9 mouse cellular contexts compared by ENCODE assay signal in the genomic region with DNA sequence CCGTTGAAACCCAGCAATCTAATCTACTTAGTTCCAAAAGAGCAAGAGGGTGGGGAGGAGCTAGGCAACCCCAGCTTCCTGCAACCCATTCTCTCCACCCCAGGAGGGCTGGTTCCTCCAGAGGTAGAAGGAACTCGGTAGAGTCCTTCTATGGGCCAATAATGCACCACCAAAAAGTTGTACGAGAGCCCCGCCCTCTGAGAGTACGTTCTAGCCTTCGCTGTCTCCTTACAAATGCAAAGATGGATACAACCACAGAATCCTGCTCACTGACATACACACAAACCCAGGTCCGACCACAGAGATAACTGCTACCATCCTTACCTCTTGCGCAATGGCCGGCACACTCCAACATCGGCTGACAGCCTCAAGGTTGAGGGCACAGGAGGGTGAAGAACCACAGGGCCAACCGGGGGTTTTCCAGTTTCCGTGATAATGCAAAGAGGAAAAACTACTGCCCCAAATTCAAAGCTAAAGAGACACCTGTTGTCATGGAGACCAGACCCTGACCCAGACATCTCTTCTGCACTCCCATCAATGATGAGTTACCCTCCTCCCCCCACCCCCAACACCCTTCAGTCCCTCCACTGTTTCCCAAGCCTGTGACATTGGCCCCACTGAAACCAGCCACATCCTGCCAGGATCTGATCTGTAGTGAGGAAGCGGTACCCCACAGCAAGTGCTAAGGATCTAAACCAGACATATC. TPM values are rescaled to one million over a fixed set of nuclear protein-coding genes. Genes with fewer than 3 reads are reported as not detected.
DNase-seq lines count a peak whose midpoint lies in the region; ATAC-seq and TF ChIP-seq lines count a peak whose summit lies in the region.
"Had no signal": no experiment of that assay in that cellular context is flagged by ENCODE, and none has a peak within 500 bp of the region (broad histone marks: within the 10 kb centered on the region; RNA-seq: fewer than 3 reads in every experiment).

No protein-coding gene starts in this region.

- no peak for DNase-seq in heart, adult 2 months
- DNase-seq in heart, postnatal 10 days, result no peak
- DNase-seq in CH12.LX (ENCODE audit: extremely low read depth), result no peak
- no peak for DNase-seq in testis, postnatal 10 days (ENCODE audit: low spot score)
- no peak for DNase-seq in cerebellum, adult 8-10 months
- DNase-seq in gastrocnemius, postnatal 25 days, result no peak

- no peak for TF ChIP-seq POLR2A in heart, adult 2 months (IDR thresholded peaks at IDR 0.05; ENCODE audit: insufficient read depth, low read depth, low read length)
- 0 out of 2 replicates have a peak, but pooled peaks have one; percentile 15 for TF ChIP-seq POLR2A in CH12.LX (IDR thresholded peaks at IDR 0.05; ENCODE audit: low read depth, low read length)

- H3K79me2 ChIP-seq in heart, adult 2 months (replicated peaks; ENCODE audit: control insufficient read depth, insufficient read depth, low read length), result peaks cover 2% of the 10 kb centered on the region; the same call in 1 of the 2 replicates
- H3K79me2 ChIP-seq in CH12.LX (replicated peaks; ENCODE audit: control insufficient read depth, extremely low read depth, insufficient read depth, poor library complexity, severe bottlenecking), result no peaks in the 10 kb centered on the region

- no peak for TF ChIP-seq RAD21 in CH12.LX (IDR thresholded peaks at IDR 0.05; ENCODE audit: low read depth, low read length)

- in situ Hi-C loops in CH12.LX (cut with MboI; ENCODE audit: low pct_ligation_motif_present, low pct_unique_long_range_greater_than_20kb, low sequenced_read_pairs), result loop anchor here (25.0 kb wide), 1 partner anchor 618 kb away; the partner anchor contains the start of gene Grm2

- WGBS in heart, adult 2 months, result 58% methylated on average over 13 of the region's 13 CpGs
- 52% methylated on average over 13 of the region's 13 CpGs for WGBS in hindbrain, embryonic 15.5 days

- no peak for TF ChIP-seq EP300 in heart, adult 2 months (IDR thresholded peaks at IDR 0.05; ENCODE audit: insufficient read depth, low read depth, low read length)
- TF ChIP-seq EP300 in CH12.LX (IDR thresholded peaks at IDR 0.05; ENCODE audit: low read length), result no peak

- H3K9ac ChIP-seq in heart, adult 2 months (ENCODE audit: low read depth, low read length), result no peak overlapping the region
- H3K9ac ChIP-seq in CH12.LX (ENCODE audit: insufficient read depth, low read depth), result 0 out of 2 replicates have a peak overlapping the region, but pooled peaks have one; percentile 4
- no peak overlapping the region for H3K9ac ChIP-seq in hindbrain, embryonic 15.5 days

- intact Hi-C loops in heart, adult 2 months (cut with DNase I), result no loop called here
- intact Hi-C loops in heart, postnatal 10 days (cut with DNase I), result no loop called here

- peaks cover 20% of the 10 kb centered on the region for H3K4me1 ChIP-seq in heart, adult 2 months (ENCODE audit: control insufficient read depth, insufficient read depth, low read length)
- peaks cover 24 to 46% of the 10 kb centered on the region in 2 experiments for H3K4me1 ChIP-seq in CH12.LX (ENCODE audit: control insufficient read depth in 1 of 2, insufficient read depth in 2 of 2)
- peaks cover 31% of the 10 kb centered on the region for H3K4me1 ChIP-seq in hindbrain, embryonic 15.5 days (replicated peaks)

- H3K4me3 ChIP-seq in heart, adult 2 months, result no peak overlapping the region
- peak overlapping the region; percentile 3 to 41 (median 31) for H3K4me3 ChIP-seq in CH12.LX (replicated peaks in 1 of 3; ENCODE audit: low read depth in 2 of 3, low read length in 2 of 3, poor library complexity in 1 of 3)
- no peak overlapping the region for H3K4me3 ChIP-seq in hindbrain, embryonic 15.5 days
- H3K4me3 ChIP-seq: left cerebral cortex, adult 2 months had no signal

- TF ChIP-seq CTCF in heart, adult 2 months (IDR thresholded peaks at IDR 0.05), result no peak
- no peak for TF ChIP-seq CTCF in CH12.LX (conservative IDR thresholded peaks at IDR 0.05 in 1 of 2, IDR thresholded peaks at IDR 0.05 in 1 of 2; ENCODE audit: low read depth in 2 of 2, low read length in 2 of 2)

- H3K4me2 ChIP-seq in CH12.LX (ENCODE audit: insufficient read depth, low read depth, poor library complexity, severe bottlenecking), result peak overlapping the region; percentile 71
- H3K4me2 ChIP-seq in hindbrain, embryonic 15.5 days, result peak overlapping the region; percentile 21; the same call in 1 of the 2 replicates

- H3K27me3 ChIP-seq in heart, adult 2 months (ENCODE audit: control insufficient read depth, insufficient read depth, low read length), result no peaks in the 10 kb centered on the region
- H3K27me3 ChIP-seq in CH12.LX (replicated peaks), result no peaks in the 10 kb centered on the region
- no peaks in the 10 kb centered on the region for H3K27me3 ChIP-seq in hindbrain, embryonic 15.5 days

- dilution Hi-C loops in CH12.LX (cut with MboI; ENCODE audit: extremely low pct_ligation_motif_present, extremely low pct_unique_long_range_greater_than_20kb, low sequenced_read_pairs), result no loop called here

- no peaks in the 10 kb centered on the region for H3K36me3 ChIP-seq in heart, adult 2 months (ENCODE audit: control insufficient read depth, insufficient read depth, low read length)
- H3K36me3 ChIP-seq in CH12.LX (replicated peaks in 1 of 2; ENCODE audit: control insufficient read depth in 1 of 2, insufficient read depth in 1 of 2, low read length in 1 of 2), result peaks cover 3 to 53% of the 10 kb centered on the region in 2 experiments
- no peaks in the 10 kb centered on the region for H3K36me3 ChIP-seq in hindbrain, embryonic 15.5 days

- no peaks in the 10 kb centered on the region for H3K9me3 ChIP-seq in CH12.LX (replicated peaks; ENCODE audit: low read length)
- no peaks in the 10 kb centered on the region for H3K9me3 ChIP-seq in hindbrain, embryonic 15.5 days

- peak overlapping the region; percentile 17; the same call in 1 of the 2 replicates for H3K27ac ChIP-seq in heart, adult 2 months
- H3K27ac ChIP-seq in CH12.LX (ENCODE audit: insufficient read depth, low read depth), result peak overlapping the region; percentile 2; the same call in 1 of the 2 replicates
- H3K27ac ChIP-seq in hindbrain, embryonic 15.5 days (replicated peaks), result no peak overlapping the region
- H3K27ac ChIP-seq: left cerebral cortex, adult 2 months had no signal

- ATAC-seq in hindbrain, embryonic 15.5 days (ENCODE audit: low FRiP score, low read depth), result no peak
- peak; percentile 68 for ATAC-seq in megakaryocyte progenitor cell, adult 5-6 weeks (replicated peaks; ENCODE audit: poor library complexity)

RNA-seq across cellular contexts. Expression of gene Mapkapk3, which starts 9.2 kb away (rescaled TPM):
- total RNA-seq in heart, adult 2 months (2021), result 10 to 100 TPM; 29.0 to 36.0 TPM
- polyA plus RNA-seq in heart, adult 2 months (2012; rRNA removed), result 26.1 and 40.8 TPM in 2 replicates
- total RNA-seq in heart, postnatal 10 days (2021), result 10 to 100 TPM; 22.1 to 23.3 TPM
- total RNA-seq in CH12.LX (2012; rRNA removed) (33.3 and 39.8 TPM in 2 replicates), CH12.LX (2014; rRNA removed) (29.1 and 29.9 TPM in 2 replicates)
- 30.1 and 33.1 TPM in 2 replicates for polyA plus RNA-seq in CH12.LX (2012; ENCODE audit: insufficient read length, low read depth)
- 2.7 and 3.0 TPM in 2 replicates for polyA plus RNA-seq in hindbrain, embryonic 15.5 days (2015; fragmentation: Nextera tagmentation; extraction: Ambion mirVana)
- total RNA-seq in megakaryocyte progenitor cell, adult 5-6 weeks (2015), result 100 and 115 TPM in 2 replicates
- 175 and 186 TPM in 2 replicates for total RNA-seq in megakaryocyte progenitor cell, adult 5-6 weeks (2017)
- total RNA-seq in gastrocnemius, postnatal 25 days (2021), result 10 to 100 TPM; 27.7 to 32.1 TPM

RNA-seq across cellular contexts. Expression of gene Cish, which starts 15.4 kb away (rescaled TPM):
- 100 to 1,000 TPM; 151 to 167 TPM for total RNA-seq in heart, adult 2 months (2021)
- 89.8 and 118 TPM in 2 replicates for polyA plus RNA-seq in heart, adult 2 months (2012; rRNA removed)
- 100 to 1,000 TPM; 212 to 269 TPM for total RNA-seq in heart, postnatal 10 days (2021)
- 1.7 and 3.5 TPM in 2 replicates for total RNA-seq in CH12.LX (2012; rRNA removed)
- total RNA-seq in CH12.LX (2014; rRNA removed), result 0.42 and 0.43 TPM in 2 replicates
- polyA plus RNA-seq in CH12.LX (2012; ENCODE audit: insufficient read length, low read depth), result 2.2 and 4.6 TPM in 2 replicates
- polyA plus RNA-seq in hindbrain, embryonic 15.5 days (2015; fragmentation: Nextera tagmentation; extraction: Ambion mirVana), result 10.9 and 13.7 TPM in 2 replicates
- total RNA-seq in megakaryocyte progenitor cell, adult 5-6 weeks (2015), result 0.51 and 0.86 TPM in 2 replicates
- 0.21 and 0.34 TPM in 2 replicates for total RNA-seq in megakaryocyte progenitor cell, adult 5-6 weeks (2017)
- total RNA-seq in gastrocnemius, postnatal 25 days (2021), result 100 to 1,000 TPM in 1 of 2 experiments, 1 to 10 TPM in 1; 2.3 to 100 TPM

RNA-seq across cellular contexts. Expression of gene Dock3, which starts 48.8 kb away (rescaled TPM):
- 1 to 10 TPM; 6.6 to 9.0 TPM for total RNA-seq in heart, adult 2 months (2021)
- polyA plus RNA-seq in heart, adult 2 months (2012; rRNA removed), result 0.26 and 1.0 TPM in 2 replicates
- 1 to 10 TPM; 1.1 to 1.4 TPM for total RNA-seq in heart, postnatal 10 days (2021)
- total RNA-seq in CH12.LX (2012; rRNA removed), result 0.21 and 0.30 TPM in 2 replicates
- total RNA-seq in CH12.LX (2014; rRNA removed), result not detected in 2 replicates
- polyA plus RNA-seq in CH12.LX (2012; ENCODE audit: insufficient read length, low read depth), result not detected in 2 replicates
- polyA plus RNA-seq in hindbrain, embryonic 15.5 days (2015; fragmentation: Nextera tagmentation; extraction: Ambion mirVana), result 22.5 and 28.5 TPM in 2 replicates
- total RNA-seq in megakaryocyte progenitor cell, adult 5-6 weeks (2015), result 1.2 TPM in 1 of 2 replicates, not detected in the other
- total RNA-seq in megakaryocyte progenitor cell, adult 5-6 weeks (2017), result not detected in 2 replicates
- under 1 TPM in 1 of 2 experiments, not detected in 1; 0.13 TPM for total RNA-seq in gastrocnemius, postnatal 25 days (2021)

RNA-seq across cellular contexts. Expression of gene Hemk1, which starts 57.7 kb away (rescaled TPM):
- 10 to 100 TPM; 21.2 to 21.4 TPM for total RNA-seq in heart, adult 2 months (2021)
- 30.3 and 37.0 TPM in 2 replicates for polyA plus RNA-seq in heart, adult 2 months (2012; rRNA removed)
- total RNA-seq in heart, postnatal 10 days (2021), result 10 to 100 TPM; 16.8 to 17.0 TPM
- 12.2 and 20.5 TPM in 2 replicates for total RNA-seq in CH12.LX (2012; rRNA removed)
- 10.8 and 12.1 TPM in 2 replicates for total RNA-seq in CH12.LX (2014; rRNA removed)
- 11.9 TPM in 2 replicates for polyA plus RNA-seq in CH12.LX (2012; ENCODE audit: insufficient read length, low read depth)
- 15.2 and 17.2 TPM in 2 replicates for polyA plus RNA-seq in hindbrain, embryonic 15.5 days (2015; fragmentation: Nextera tagmentation; extraction: Ambion mirVana)
- total RNA-seq in megakaryocyte progenitor cell, adult 5-6 weeks (2015), result 14.5 and 20.2 TPM in 2 replicates
- total RNA-seq in megakaryocyte progenitor cell, adult 5-6 weeks (2017), result 12.0 and 14.0 TPM in 2 replicates
- 10 to 100 TPM; 12.8 to 15.7 TPM for total RNA-seq in gastrocnemius, postnatal 25 days (2021)

RNA-seq across cellular contexts. Expression of gene 6430571L13Rik, which starts 59.9 kb away (rescaled TPM):
- total RNA-seq in heart, adult 2 months (2021), result 1 to 10 TPM; 5.2 to 6.5 TPM
- polyA plus RNA-seq in heart, adult 2 months (2012; rRNA removed), result 4.1 and 5.0 TPM in 2 replicates
- 10 to 100 TPM in 1 of 2 experiments, 1 to 10 TPM in 1; 8.9 to 11.4 TPM for total RNA-seq in heart, postnatal 10 days (2021)
- total RNA-seq in CH12.LX (2012; rRNA removed) (0.34 and 0.72 TPM in 2 replicates), CH12.LX (2014; rRNA removed) (0.11 TPM in 1 of 2 replicates, not detected in the other)
- polyA plus RNA-seq in CH12.LX (2012; ENCODE audit: insufficient read length, low read depth), result 0.09 and 0.10 TPM in 2 replicates
- polyA plus RNA-seq in hindbrain, embryonic 15.5 days (2015; fragmentation: Nextera tagmentation; extraction: Ambion mirVana), result 9.1 and 9.4 TPM in 2 replicates
- total RNA-seq in megakaryocyte progenitor cell, adult 5-6 weeks (2015), result 0.07 TPM in 1 of 2 replicates, not detected in the other
- total RNA-seq in megakaryocyte progenitor cell, adult 5-6 weeks (2017), result 0.08 and 0.17 TPM in 2 replicates
- total RNA-seq in gastrocnemius, postnatal 25 days (2021), result 10 to 100 TPM; 34.1 to 44.0 TPM

Comparison
In these comparisons a context has a peak if more than half of its experiments do, and no peak if none do; other contexts are left out.
1. H3K4me3 ChIP-seq: peak in CH12.LX (3 of 3); none in heart, adult 2 months (single experiment) and hindbrain, embryonic 15.5 days (single experiment).